Mouse (Mus musculus) MN1 (cell line): Measurements from ENCODE around the gene Carns1.

ENCODE experiments used
- DNase-seq: peaks from one replicate; pipeline ENCODE4 v3.0.0-alpha.2; 2016; ENCODE audit warnings: low spot score

Carns1 gene

GRCm38 (mm10) chr19:4171393-4172290, 3.6 kb downstream of the Carns1 start:
- DNase-seq = no peak

GRCm38 (mm10) chr19:4170723-4171392, 4.4 kb downstream of the Carns1 start:
- no peak for DNase-seq

- DNase-seq = no peak
These were observed 5.5 kb downstream of the Carns1 start for GRCm38 (mm10) chr19:4169810-4170209.

- DNase-seq = peak; percentile 96
These were observed 5.9 kb downstream of the Carns1 start for GRCm38 (mm10) chr19:4169378-4169784.

- DNase-seq = peak; percentile 51
These were observed 8.4 kb downstream of the Carns1 start for GRCm38 (mm10) chr19:4166678-4167476.

DNA sequence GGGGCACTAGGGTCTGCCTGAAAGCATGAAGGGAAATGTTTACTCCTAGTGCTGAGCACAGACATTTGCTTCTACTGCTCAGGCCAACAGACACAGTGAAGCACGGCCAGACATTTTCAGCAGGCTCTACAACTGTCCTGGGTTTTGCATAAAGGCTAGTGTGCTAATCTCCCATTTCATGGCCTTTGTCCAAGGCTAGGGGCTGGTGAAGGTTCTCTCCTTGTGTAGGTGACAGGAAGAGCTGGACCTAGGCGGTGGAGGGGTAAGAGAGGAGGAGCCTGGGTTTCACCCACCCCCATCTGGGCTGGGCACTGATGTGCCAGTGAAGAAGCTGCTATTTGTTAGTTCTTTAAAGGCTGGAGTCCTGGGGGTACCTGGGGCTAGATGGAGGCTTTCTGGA, 10.6 kb downstream of the Carns1 start:
- DNase-seq = no peak

DNA sequence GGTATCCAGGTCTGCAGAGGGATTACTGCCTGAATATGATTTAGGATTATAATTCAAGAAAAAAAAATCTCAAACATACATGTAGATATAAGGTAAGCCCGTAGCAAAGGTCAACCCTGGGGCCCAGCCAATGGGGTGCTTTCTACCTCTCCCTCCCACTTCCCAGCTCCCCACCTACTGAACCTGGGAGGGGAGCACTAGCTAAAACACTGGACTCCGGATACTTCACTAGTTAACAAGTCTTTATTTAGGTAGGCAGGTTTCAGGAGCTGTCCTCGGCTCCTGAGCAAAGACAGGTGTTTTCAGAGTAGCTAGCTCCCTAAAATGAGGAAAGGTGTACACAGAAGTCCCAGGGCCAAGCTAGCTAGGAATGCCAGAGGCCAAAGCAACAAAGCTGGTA, 11.2 kb downstream of the Carns1 start:
- DNase-seq = no peak

DNA sequence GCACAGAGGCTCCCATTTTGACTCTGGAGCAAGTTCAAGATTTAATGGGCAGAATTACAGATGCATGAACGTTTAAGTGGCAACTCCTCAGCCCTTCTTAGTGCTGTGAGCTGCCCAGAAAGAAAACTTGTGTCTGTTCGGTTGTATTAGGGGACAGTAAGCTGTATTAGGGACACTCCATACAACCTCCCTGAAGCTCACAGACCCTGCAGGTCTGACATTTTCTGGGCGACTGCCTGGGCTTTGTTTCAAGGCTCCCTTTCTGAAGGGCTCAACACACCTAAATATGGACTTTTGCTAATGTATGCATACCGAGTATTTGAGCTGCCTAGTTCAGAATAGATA, 11.8 kb downstream of the Carns1 start:
- no peak for DNase-seq

DNA sequence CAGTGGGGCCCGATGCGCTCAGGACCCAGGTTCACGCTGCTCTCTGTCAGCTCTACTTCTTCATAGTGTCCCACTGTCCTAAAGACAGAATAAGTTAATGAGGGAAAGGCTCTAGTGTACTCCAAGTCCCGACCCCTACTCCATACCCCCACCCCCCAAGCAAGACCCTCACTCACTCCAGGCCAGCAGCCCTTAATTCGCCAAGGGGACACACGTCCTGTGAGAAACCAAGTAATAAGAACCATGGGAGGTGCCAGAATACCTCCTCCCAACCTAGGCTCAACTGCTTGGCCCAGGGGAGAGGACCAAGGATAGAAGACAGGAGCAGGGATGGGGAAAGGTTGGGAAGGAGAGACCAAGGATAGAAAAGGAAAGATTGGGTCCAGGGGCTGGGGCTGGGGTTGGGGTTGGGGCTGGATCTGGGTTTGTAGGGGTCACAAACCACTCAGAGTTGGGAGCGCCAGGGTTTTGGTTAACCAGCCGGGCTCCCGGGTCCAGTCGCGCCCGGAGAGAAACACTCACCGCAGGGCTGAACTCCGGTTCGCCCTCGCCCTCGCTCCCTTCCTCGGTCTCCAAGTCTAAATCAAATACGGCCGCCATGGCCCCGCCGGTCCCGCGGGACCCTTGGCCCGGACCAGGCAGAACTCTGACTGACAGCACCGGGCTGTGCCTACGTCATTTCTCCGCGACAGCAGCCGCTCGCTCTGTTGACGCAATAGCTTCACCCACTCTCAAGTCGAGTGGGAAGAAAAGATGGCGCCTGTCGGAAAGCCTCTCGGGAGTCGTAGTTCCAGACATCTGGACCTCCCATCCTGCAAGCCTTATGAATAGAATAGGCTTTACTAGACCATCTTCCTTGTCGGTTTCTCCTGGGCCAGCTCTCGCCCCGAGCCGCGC, 12.4 kb downstream of the Carns1 start, which contains the start of gene Rps6kb2:
TSS of gene Rps6kb2 (minus strand) at position 709 of the 897 bp plus-strand sequence.
- DNase-seq = peak; percentile 93

GRCm38 (mm10) chr19:4159049-4159448, 16.2 kb downstream of the Carns1 start:
- no peak for DNase-seq

GRCm38 (mm10) chr19:4156771-4157170, 18.5 kb downstream of the Carns1 start:
- no peak for DNase-seq

DNA sequence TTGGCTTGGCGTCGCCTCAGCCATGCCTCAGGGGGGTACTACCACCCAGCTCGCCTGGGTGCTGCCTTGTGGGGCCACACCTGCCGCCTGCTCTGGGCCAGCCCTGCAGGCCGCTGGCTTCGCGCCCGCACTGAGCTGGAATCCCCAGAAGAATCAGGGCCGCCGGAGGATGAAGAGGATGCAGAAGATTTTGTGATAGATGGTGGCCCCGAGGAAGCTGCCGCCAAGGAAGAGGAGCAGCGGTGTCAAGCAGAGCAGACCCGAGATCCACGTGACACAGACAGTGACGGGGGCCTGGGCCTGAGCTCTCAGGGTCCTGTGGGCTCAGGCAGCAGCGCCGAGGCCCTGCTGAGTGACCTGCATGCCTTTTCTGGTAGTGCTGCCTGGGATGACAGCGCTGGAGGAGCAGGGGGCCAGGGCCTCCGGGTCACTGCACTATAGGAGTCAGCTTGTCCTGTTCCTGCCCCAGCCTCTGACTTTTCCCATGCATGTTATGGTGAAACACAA, 19.2 kb downstream of the Carns1 start:
- no peak for DNase-seq

GRCm38 (mm10) chr19:4155223-4156072, 19.8 kb downstream of the Carns1 start:
- DNase-seq = no peak

GRCm38 (mm10) chr19:4154437-4155222, 20.6 kb downstream of the Carns1 start:
- no peak for DNase-seq

DNA sequence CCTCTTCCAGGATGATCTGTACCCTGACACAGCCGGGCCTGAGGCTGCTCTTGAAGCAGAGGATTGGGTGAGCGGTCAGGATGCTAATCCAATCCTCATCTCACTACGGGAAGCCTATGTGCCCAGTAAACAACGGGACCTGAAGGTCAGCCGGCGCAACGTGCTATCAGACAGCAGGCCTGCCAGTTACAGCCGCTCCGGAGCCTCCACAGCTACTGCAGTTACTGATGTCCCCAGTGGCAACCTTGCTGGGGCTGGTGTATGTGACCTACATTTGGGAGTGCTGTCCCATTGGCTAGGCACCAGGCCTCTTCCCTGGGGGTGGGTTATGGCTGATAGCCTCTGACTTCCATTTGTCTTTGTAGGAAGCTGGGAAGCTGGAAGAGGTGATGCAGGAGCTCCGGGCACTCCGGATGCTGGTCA, 22.0 kb downstream of the Carns1 start, which contains the start of gene Ptprcap:
TSS of gene Ptprcap (plus strand) at position 373 of the 423 bp plus-strand sequence.
- DNase-seq = peak; percentile 51

DNA sequence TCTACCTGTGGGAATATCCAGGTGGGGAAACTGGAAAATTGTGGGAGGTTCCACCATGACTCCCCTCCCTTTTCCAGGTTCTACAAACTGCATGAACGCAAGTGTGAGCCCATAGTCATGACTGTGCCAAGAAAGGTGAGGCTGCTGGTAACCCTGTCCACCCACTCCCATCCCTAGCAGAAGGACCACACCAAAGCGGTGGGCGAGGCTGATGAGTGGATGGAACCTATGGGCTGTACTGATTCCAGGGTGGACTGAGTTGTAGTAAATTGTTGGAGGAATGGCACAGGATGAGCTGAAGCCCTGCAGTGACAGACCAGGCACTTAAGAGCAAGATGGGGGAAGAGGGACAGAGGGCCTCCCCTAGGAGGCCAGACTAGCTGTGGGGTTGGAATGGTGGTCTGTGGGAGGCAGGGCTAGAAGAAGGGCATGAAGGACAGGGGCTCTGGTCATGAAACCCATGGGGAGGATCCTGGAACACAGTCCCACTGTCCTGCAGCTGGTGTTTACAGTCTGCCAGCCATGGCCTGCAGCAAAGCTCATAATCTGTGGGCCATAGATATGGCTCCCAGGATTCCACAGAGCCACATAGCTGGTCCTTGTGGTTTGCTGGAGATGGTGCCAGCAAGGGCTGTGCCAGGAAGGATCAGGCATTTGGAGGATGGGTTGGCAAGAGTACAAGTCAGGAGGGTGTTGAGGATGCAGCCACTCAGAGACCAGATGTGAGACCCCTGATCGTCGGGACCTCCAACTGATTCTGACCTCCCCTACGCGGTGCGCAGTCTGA, 22.6 kb downstream of the Carns1 start:
- DNase-seq = no peak

DNA sequence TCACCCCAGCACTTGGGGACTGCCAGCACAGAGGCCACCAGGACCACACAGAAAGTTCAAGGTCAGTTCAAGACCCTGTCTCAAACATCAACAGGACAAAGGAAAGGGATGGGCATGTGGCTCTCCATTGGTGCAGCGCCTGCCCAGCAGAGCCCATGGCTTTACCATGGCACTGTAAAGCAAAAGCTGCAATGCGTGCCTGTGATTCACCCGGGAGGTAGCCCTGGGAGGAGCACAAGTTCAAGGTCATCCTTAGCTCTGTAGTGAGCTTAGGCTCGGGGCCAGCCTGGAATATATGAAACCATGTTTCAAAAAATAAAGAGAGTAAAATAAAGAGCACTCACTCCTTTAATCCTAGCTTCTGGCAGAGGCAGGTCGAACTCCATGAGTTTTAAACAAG, 23.4 kb downstream of the Carns1 start:
- no peak for DNase-seq

- DNase-seq = no peak
These were observed 23.8 kb downstream of the Carns1 start for GRCm38 (mm10) chr19:4151488-4151860.
